Mouse (Mus musculus) liver, adult 2 months (tissue): ENCODE measurements at regions not wholly inside any gene's neighbourhood (a gene's known extent, or its start where the extent isn't known, plus 50 kb on each side); places are given as distances from the start of the nearest gene placed in this dataset.

Experiments
- CTCF ChIP-seq: fragments of 200-500 bp; IDR thresholded peaks from 2 replicates; pipeline ENCODE4 v1.5.1; 2011; ENCODE audit warnings: low read depth, low read length, control low read depth
- POLR2A ChIP-seq: fragments of 200-500 bp; IDR thresholded peaks from 2 replicates; pipeline ENCODE4 v1.6.1; 2011; ENCODE audit warnings: low read length, control low read depth; ENCODE audit not compliant: insufficient read depth; ENCODE audit errors: extremely low read depth

- no peak for TF ChIP-seq CTCF
- no peak for TF ChIP-seq POLR2A
These were observed 218.0 kb upstream of the Klf14 start for GRCm38 (mm10) chr6:31176831-31177230.
